Mouse (Mus musculus): ENCODE results near the gene Atp1b2. TPM values are rescaled to one million over a fixed set of nuclear protein-coding genes. Genes with fewer than 3 reads are reported as not detected.
A peak's percentile ranks its signal among the peaks of the same experiment; 100 is the strongest.
"Not testable (repeated sequence)": the region's sequence is repeated elsewhere in the genome, so short reads cannot be mapped to it uniquely, and the experiment has no call there.

Atp1b2 gene
- not detected in 3 replicates for total RNA-seq (2017)

- peak; percentile 42 for ATAC-seq (replicated peaks; ENCODE audit: insufficient number of reproducible peaks, low FRiP score, low TSS enrichment, poor library complexity, severe bottlenecking)
Observed at GRCm38 (mm10) chr11:69605726-69606490, at the start of gene Atp1b2. Gene Atp1b2, minus strand, starts transcription at chr11:69605942.

- no peak for ATAC-seq (replicated peaks; ENCODE audit: insufficient number of reproducible peaks, low FRiP score, low TSS enrichment, poor library complexity, severe bottlenecking)
Observed at GRCm38 (mm10) chr11:69654760-69655159, 49.0 kb upstream of the Atp1b2 start.

GRCm38 (mm10) chr11:69653399-69653798, 47.7 kb upstream of the Atp1b2 start:
- no peak for ATAC-seq (replicated peaks; ENCODE audit: insufficient number of reproducible peaks, low FRiP score, low TSS enrichment, poor library complexity, severe bottlenecking)

GRCm38 (mm10) chr11:69645860-69646259, 40.1 kb upstream of the Atp1b2 start:
- ATAC-seq (replicated peaks; ENCODE audit: insufficient number of reproducible peaks, low FRiP score, low TSS enrichment, poor library complexity, severe bottlenecking): no peak

- ATAC-seq (replicated peaks; ENCODE audit: insufficient number of reproducible peaks, low FRiP score, low TSS enrichment, poor library complexity, severe bottlenecking): no peak
Observed at GRCm38 (mm10) chr11:69635471-69635870, 29.7 kb upstream of the Atp1b2 start.

- no peak for ATAC-seq (replicated peaks; ENCODE audit: insufficient number of reproducible peaks, low FRiP score, low TSS enrichment, poor library complexity, severe bottlenecking)
Observed at GRCm38 (mm10) chr11:69633128-69633866, 27.6 kb upstream of the Atp1b2 start.

GRCm38 (mm10) chr11:69632284-69633089, 26.7 kb upstream of the Atp1b2 start, which contains the start of gene Fxr2:
Gene Fxr2, plus strand, starts transcription at chr11:69632990.
- ATAC-seq (replicated peaks; ENCODE audit: insufficient number of reproducible peaks, low FRiP score, low TSS enrichment, poor library complexity, severe bottlenecking): peak; percentile 90

- no peak for ATAC-seq (replicated peaks; ENCODE audit: insufficient number of reproducible peaks, low FRiP score, low TSS enrichment, poor library complexity, severe bottlenecking)
Observed at GRCm38 (mm10) chr11:69629802-69630201, 24.1 kb upstream of the Atp1b2 start.

- peak; percentile 55 for ATAC-seq (replicated peaks; ENCODE audit: insufficient number of reproducible peaks, low FRiP score, low TSS enrichment, poor library complexity, severe bottlenecking)
Observed at GRCm38 (mm10) chr11:69628286-69628685, 22.5 kb upstream of the Atp1b2 start.

GRCm38 (mm10) chr11:69624339-69624738, 18.6 kb upstream of the Atp1b2 start:
- ATAC-seq (replicated peaks; ENCODE audit: insufficient number of reproducible peaks, low FRiP score, low TSS enrichment, poor library complexity, severe bottlenecking): not testable (repeated sequence)

- ATAC-seq (replicated peaks; ENCODE audit: insufficient number of reproducible peaks, low FRiP score, low TSS enrichment, poor library complexity, severe bottlenecking): no peak
Observed at GRCm38 (mm10) chr11:69623006-69623405, 17.3 kb upstream of the Atp1b2 start.

GRCm38 (mm10) chr11:69622406-69622805, 16.7 kb upstream of the Atp1b2 start:
- ATAC-seq (replicated peaks; ENCODE audit: insufficient number of reproducible peaks, low FRiP score, low TSS enrichment, poor library complexity, severe bottlenecking): no peak

GRCm38 (mm10) chr11:69621571-69622268, 16.0 kb upstream of the Atp1b2 start, which contains the start of gene Sat2:
Gene Sat2, plus strand, starts transcription at chr11:69622024.
- no peak for ATAC-seq (replicated peaks; ENCODE audit: insufficient number of reproducible peaks, low FRiP score, low TSS enrichment, poor library complexity, severe bottlenecking)

GRCm38 (mm10) chr11:69620394-69621081, 14.8 kb upstream of the Atp1b2 start:
- ATAC-seq (replicated peaks; ENCODE audit: insufficient number of reproducible peaks, low FRiP score, low TSS enrichment, poor library complexity, severe bottlenecking): no peak

GRCm38 (mm10) chr11:69617805-69618204, 12.1 kb upstream of the Atp1b2 start, which contains the start of gene Shbg:
Gene Shbg, minus strand, starts transcription at chr11:69617905.
- no peak for ATAC-seq (replicated peaks; ENCODE audit: insufficient number of reproducible peaks, low FRiP score, low TSS enrichment, poor library complexity, severe bottlenecking)

GRCm38 (mm10) chr11:69616781-69617180, 11.0 kb upstream of the Atp1b2 start:
- no peak for ATAC-seq (replicated peaks; ENCODE audit: insufficient number of reproducible peaks, low FRiP score, low TSS enrichment, poor library complexity, severe bottlenecking)

- not testable (repeated sequence) for ATAC-seq (replicated peaks; ENCODE audit: insufficient number of reproducible peaks, low FRiP score, low TSS enrichment, poor library complexity, severe bottlenecking)
Observed at GRCm38 (mm10) chr11:69614257-69614588, 8.5 kb upstream of the Atp1b2 start.

Data from monocyte, adult 5-6 weeks (primary cell).